Mouse (Mus musculus) hindbrain, embryonic 14.5 days (tissue): ENCODE measurements at regions not wholly inside any gene's neighbourhood (a gene's known extent, or its start where the extent isn't known, plus 50 kb on each side); places are given as distances from the start of the nearest gene placed in this dataset.
A peak's percentile ranks its signal among the peaks of the same experiment; 100 is the strongest.

Experiments
- ATAC-seq: fragments of 200-750 bp; cut with Nextera tagmentation; 2 replicates; pipeline ENCODE4 v1.8.0; 2017; ENCODE audit warnings: moderate number of reproducible peaks, mild to moderate bottlenecking, moderate TSS enrichment, moderate library complexity; ENCODE audit not compliant: low FRiP score
- DNase-seq: peaks from one replicate; pipeline ENCODE4 v3.0.0-alpha.2; 2015; ENCODE audit warnings: low spot score
- H3K27ac ChIP-seq: fragments of 300-500 bp; sonication (generic); 2 replicates; pipeline ENCODE4 v1.5.1; 2014; ENCODE audit warnings: mild to moderate bottlenecking, moderate library complexity
- H3K27me3 ChIP-seq: fragments of 300-500 bp; sonication (generic); 2 replicates; pipeline ENCODE4 v1.6.1; 2014; ENCODE audit warnings: mild to moderate bottlenecking, low read length, mixed read lengths; ENCODE audit not compliant: control insufficient read depth, insufficient read depth
- H3K36me3 ChIP-seq: fragments of 300-500 bp; sonication (generic); replicated peaks from 2 replicates; pipeline ENCODE4 v1.6.1; 2014; ENCODE audit not compliant: control insufficient read depth, insufficient read depth
- H3K4me1 ChIP-seq: fragments of 300-500 bp; sonication (generic); replicated peaks from 2 replicates; pipeline ENCODE4 v1.6.1; 2014; ENCODE audit warnings: antibody characterized with exemption, low read length, mixed read lengths; ENCODE audit not compliant: control insufficient read depth, insufficient read depth
- H3K4me2 ChIP-seq: fragments of 300-500 bp; sonication (generic); replicated peaks from 2 replicates; pipeline ENCODE4 v1.6.1; 2014; ENCODE audit warnings: mild to moderate bottlenecking, moderate library complexity
- H3K4me3 ChIP-seq: fragments of 300-500 bp; sonication (generic); replicated peaks from 2 replicates; pipeline ENCODE4 v1.5.1; 2014; ENCODE audit warnings: mild to moderate bottlenecking, low read length
- H3K9ac ChIP-seq: fragments of 300-500 bp; sonication (generic); 2 replicates; pipeline ENCODE4 v1.6.1; 2014
- H3K9me3 ChIP-seq: fragments of 300-500 bp; sonication (generic); 2 replicates; pipeline ENCODE4 v1.6.1; 2016; ENCODE audit warnings: low read length; ENCODE audit not compliant: control insufficient read depth
- WGBS: fragments of 180-500 bp; shearing (Covaris S2); extraction: QIAGEN DNeasy Blood & Tissue Kit; methylation state at CpG from one replicate; pipeline ENCODE4 v1.1.7; 2014; 5-methylcytosine and 5-hydroxymethylcytosine counted together

DNA sequence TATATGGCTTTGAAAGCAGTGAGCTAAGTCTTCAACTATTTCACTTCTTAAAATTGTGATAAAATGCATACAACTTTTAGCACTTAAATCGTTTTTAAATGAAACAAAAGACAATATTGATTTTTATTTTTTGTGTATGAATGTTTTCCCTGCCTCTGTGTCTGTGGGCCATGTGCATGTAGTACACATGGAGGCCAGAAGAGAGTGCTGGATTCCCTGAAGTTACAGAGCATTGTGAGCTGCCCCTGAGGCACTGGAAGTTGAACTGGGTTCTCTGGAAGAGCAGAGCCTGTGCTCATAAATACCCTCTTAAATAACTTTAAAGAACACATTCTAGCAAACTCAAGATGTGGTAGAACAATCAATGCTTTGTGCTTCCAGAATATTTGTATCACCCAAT is 61.8 kb upstream of the Gm6812 start:
- no peak overlapping the region for H3K4me2 ChIP-seq
- H3K4me1 ChIP-seq, result no peaks in the 10 kb centered on the region
- no peak overlapping the region for H3K9ac ChIP-seq
- no peak overlapping the region for H3K27ac ChIP-seq
- no peaks in the 10 kb centered on the region for H3K27me3 ChIP-seq
- 30% methylated on average over 1 of the region's 1 CpGs for WGBS
- H3K36me3 ChIP-seq, result no peaks in the 10 kb centered on the region
- no peak for ATAC-seq
- H3K9me3 ChIP-seq, result no peaks in the 10 kb centered on the region
- H3K4me3 ChIP-seq, result no peak overlapping the region
- no peak for DNase-seq

DNA sequence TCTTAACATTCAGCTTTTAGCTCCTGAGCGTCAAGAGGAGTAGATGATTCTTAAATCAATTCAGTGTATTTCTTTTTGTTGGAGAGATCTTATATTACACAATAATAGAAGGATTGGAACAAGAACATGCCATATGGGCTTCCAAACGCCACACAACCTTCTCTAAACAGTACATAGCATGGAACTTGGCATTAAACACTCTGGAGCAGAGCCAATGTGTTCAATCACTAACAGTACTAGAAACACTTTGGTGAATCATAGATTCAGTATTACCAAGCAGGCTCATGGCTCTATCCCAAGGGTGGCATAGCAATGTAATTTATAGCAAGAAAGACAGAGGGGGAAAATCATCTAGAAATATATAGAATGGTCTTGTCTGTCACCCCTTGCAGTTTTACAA is 60.4 kb upstream of the Gm6812 start:
- Histone ChIP-seq H3K4me1 (no peaks in the 10 kb centered on the region), H3K9me3 (no peaks in the 10 kb centered on the region), H3K4me2 (no peak overlapping the region), H3K36me3 (no peaks in the 10 kb centered on the region), H3K4me3 (no peak overlapping the region), H3K9ac (no peak overlapping the region), H3K27me3 (no peaks in the 10 kb centered on the region), H3K27ac (no peak overlapping the region)
- DNase-seq (no peak), ATAC-seq (no peak)
- 62% methylated on average over 2 of the region's 2 CpGs for WGBS

DNA sequence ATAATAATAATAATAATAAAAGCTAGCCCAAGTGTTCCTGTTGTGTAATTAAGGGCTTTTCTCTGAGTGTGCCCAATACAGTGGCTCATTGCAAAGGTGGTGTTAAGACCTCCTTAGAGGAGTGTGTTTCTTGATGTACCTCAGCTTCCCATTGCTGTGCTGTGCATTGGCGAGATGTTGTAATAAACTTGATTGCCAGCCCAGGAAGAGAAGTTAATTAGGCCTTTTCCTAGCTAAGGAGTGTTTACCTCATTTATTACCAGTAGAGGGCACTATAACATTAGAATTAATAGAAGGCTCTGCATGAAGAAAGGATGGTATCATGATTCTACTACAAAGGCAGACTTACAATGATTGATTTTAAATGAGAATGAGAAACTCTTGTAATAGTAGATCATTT is 57.9 kb upstream of the Gm6812 start:
- ATAC-seq, result 0 out of 2 replicates have a peak, but pooled peaks have one; percentile 31
- no peaks in the 10 kb centered on the region for H3K9me3 ChIP-seq
- H3K4me2 ChIP-seq, result no peak overlapping the region
- H3K4me1 ChIP-seq, result no peaks in the 10 kb centered on the region
- no peaks in the 10 kb centered on the region for H3K36me3 ChIP-seq
- H3K27me3 ChIP-seq, result no peaks in the 10 kb centered on the region
- WGBS, result 17% methylated on average over 1 of the region's 1 CpGs
- no peak overlapping the region for H3K27ac ChIP-seq
- H3K4me3 ChIP-seq, result no peak overlapping the region
- DNase-seq, result peak; percentile 73
- no peak overlapping the region for H3K9ac ChIP-seq

GRCm38 (mm10) chrX:68945741-68946140 is 52.9 kb upstream of the Gm6812 start:
- H3K9me3 ChIP-seq, result no peaks in the 10 kb centered on the region
- H3K27ac ChIP-seq, result no peak overlapping the region
- DNase-seq, result no peak
- no peaks in the 10 kb centered on the region for H3K36me3 ChIP-seq
- ATAC-seq, result no peak
- H3K27me3 ChIP-seq, result no peaks in the 10 kb centered on the region
- no peaks in the 10 kb centered on the region for H3K4me1 ChIP-seq
- no peak overlapping the region for H3K4me3 ChIP-seq
- H3K9ac ChIP-seq, result no peak overlapping the region
- no peak overlapping the region for H3K4me2 ChIP-seq
